Mouse (Mus musculus) stomach, embryonic 14.5 days (tissue): ENCODE data around the gene Ryr3. TPM values are rescaled to one million over a fixed set of nuclear protein-coding genes. Genes with fewer than 3 reads are reported as not detected.
"Not testable (repeated sequence)": the region's sequence is repeated elsewhere in the genome, so short reads cannot be mapped to it uniquely, and the experiment has no call there.

Experiments used
- ATAC-seq: fragments of 200-750 bp; cut with Nextera tagmentation; 2 replicates; pipeline ENCODE4 v1.8.0; 2017; ENCODE audit warnings: low read depth, moderate TSS enrichment; ENCODE audit not compliant: insufficient number of reproducible peaks, insufficient read depth, low FRiP score
- H3K27ac ChIP-seq: fragments of 300-500 bp; sonication (generic); 2 replicates; pipeline ENCODE4 v1.5.1; 2014; ENCODE audit warnings: mild to moderate bottlenecking, low read length, moderate library complexity, mixed read lengths
- H3K27me3 ChIP-seq: fragments of 300-500 bp; sonication (generic); 2 replicates; pipeline ENCODE4 v1.6.1; 2014; ENCODE audit warnings: low read length, control low read depth, mixed read lengths; ENCODE audit not compliant: control insufficient read depth, insufficient read depth
- H3K36me3 ChIP-seq: fragments of 300-500 bp; sonication (generic); 2 replicates; pipeline ENCODE4 v1.6.1; 2014; ENCODE audit warnings: mild to moderate bottlenecking, control low read depth, low read length, moderate library complexity, mixed read lengths; ENCODE audit not compliant: control insufficient read depth, insufficient read depth
- H3K4me1 ChIP-seq: fragments of 300-500 bp; sonication (generic); 2 replicates; pipeline ENCODE4 v1.6.1; 2014; ENCODE audit warnings: low read length, control low read depth, mixed read lengths; ENCODE audit not compliant: control insufficient read depth, insufficient read depth
- H3K4me2 ChIP-seq: fragments of 300-500 bp; sonication (generic); replicated peaks from 2 replicates; pipeline ENCODE4 v1.6.1; 2014; ENCODE audit warnings: low read depth, low read length, control low read depth
- H3K4me3 ChIP-seq: fragments of 300-500 bp; sonication (generic); 2 replicates; pipeline ENCODE4 v1.5.1; 2014; ENCODE audit warnings: low read depth, low read length, control low read depth
- H3K9ac ChIP-seq: fragments of 300-500 bp; sonication (generic); replicated peaks from 2 replicates; pipeline ENCODE4 v1.6.1; 2014; ENCODE audit warnings: low read depth, mild to moderate bottlenecking, control low read depth, low read length, moderate library complexity, mixed read lengths
- H3K9me3 ChIP-seq: fragments of 300-500 bp; sonication (generic); 2 replicates; pipeline ENCODE4 v1.6.1; 2016; ENCODE audit warnings: low read depth, low read length, control low read depth; ENCODE audit not compliant: control insufficient read depth
- WGBS: fragments of 180-500 bp; shearing (Covaris S2); extraction: QIAGEN DNeasy Blood & Tissue Kit; methylation state at CpG from one replicate; pipeline ENCODE4 v1.1.7; 2014; 5-methylcytosine and 5-hydroxymethylcytosine counted together
- polyA plus RNA-seq: library from polyadenylated mRNA; unstranded; fragments of >200 nt; fragmentation: Nextera tagmentation; extraction: Ambion mirVana; gene quantifications from 2 replicates; pipeline ENCODE4 v1.2.1, GENCODE M21; 2014

Ryr3 gene
- polyA plus RNA-seq, 1 experiment from 2014 or later: 10.8 TPM

DNA sequence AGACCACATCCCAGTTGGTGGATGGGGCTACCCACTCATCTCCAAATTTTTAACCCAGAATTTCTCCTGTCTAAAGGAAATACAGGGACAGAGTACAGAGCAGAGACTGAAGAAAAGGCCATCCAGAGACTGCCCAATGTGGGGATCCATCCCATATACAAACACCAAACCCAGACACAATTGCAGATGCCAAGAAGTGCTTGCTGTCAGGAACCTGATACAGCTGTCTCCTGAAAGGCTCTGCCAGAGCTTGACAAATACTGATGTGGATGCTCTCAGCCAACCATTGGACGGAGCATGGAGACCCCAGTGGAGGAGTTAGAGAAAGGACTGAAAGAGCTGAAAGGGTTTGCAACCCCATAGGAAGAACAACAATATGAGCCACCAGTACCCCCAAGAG lies 125.6 kb downstream of the Ryr3 start:
- H3K36me3 ChIP-seq, H3K4me1 ChIP-seq, H3K27me3 ChIP-seq, H3K27ac ChIP-seq, ATAC-seq, H3K9ac ChIP-seq, H3K4me3 ChIP-seq, H3K9me3 ChIP-seq, H3K4me2 ChIP-seq: not testable (repeated sequence)
- WGBS: 81% methylated on average over 1 of the region's 1 CpGs

DNA sequence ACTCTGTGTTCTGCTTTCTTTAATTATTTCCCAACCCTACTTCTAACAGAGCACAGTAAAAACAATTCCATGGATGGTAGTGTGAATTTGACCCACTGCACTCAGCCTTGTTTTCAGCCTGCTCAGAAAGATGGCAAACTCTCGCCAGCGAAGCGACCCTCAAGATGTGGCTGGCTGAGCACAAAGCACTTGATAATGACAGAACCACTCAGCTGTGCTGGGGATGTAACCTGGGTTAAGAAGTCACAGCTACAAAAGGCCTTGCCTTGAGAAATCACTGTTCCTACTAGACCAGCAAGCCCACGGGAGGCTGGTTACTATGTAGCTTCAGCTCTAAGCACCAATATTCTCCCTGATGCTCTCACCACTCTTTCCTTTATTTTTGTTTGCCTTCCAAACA lies 140.5 kb downstream of the Ryr3 start:
- H3K4me3 ChIP-seq: no peak overlapping the region
- ATAC-seq: no peak
- no peak overlapping the region for H3K9ac ChIP-seq
- no peak overlapping the region for H3K27ac ChIP-seq
- 84% methylated on average over 4 of the region's 4 CpGs for WGBS
- no peaks in the 10 kb centered on the region for H3K36me3 ChIP-seq
- H3K4me1 ChIP-seq: no peaks in the 10 kb centered on the region
- no peaks in the 10 kb centered on the region for H3K9me3 ChIP-seq
- no peak overlapping the region for H3K4me2 ChIP-seq
- H3K27me3 ChIP-seq: no peaks in the 10 kb centered on the region

DNA sequence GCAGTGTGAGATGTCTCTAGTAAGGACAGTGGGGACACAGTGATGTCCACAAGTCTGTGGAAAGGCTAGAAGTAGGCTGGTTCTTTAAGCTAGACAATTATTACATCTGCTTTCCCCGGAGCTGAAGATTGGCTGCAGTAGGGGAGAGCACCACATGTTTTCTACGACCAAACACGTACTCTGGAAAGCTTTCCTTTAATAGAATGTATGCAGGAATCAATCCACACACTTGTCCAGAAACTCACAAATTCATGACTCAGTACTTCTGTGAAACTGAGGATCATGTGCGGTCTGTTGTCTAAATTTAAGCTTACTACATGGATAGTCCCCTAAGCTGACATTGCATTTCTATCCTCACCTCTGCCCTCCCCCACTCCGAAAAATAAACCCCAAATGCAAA lies 157.5 kb downstream of the Ryr3 start:
- Histone ChIP-seq H3K36me3 (no peaks in the 10 kb centered on the region), H3K4me1 (no peaks in the 10 kb centered on the region), H3K4me3 (no peak overlapping the region), H3K4me2 (no peak overlapping the region), H3K27me3 (no peaks in the 10 kb centered on the region), H3K9me3 (no peaks in the 10 kb centered on the region), H3K27ac (no peak overlapping the region), H3K9ac (no peak overlapping the region)
- WGBS: 82% methylated on average over 5 of the region's 5 CpGs
- ATAC-seq: no peak

DNA sequence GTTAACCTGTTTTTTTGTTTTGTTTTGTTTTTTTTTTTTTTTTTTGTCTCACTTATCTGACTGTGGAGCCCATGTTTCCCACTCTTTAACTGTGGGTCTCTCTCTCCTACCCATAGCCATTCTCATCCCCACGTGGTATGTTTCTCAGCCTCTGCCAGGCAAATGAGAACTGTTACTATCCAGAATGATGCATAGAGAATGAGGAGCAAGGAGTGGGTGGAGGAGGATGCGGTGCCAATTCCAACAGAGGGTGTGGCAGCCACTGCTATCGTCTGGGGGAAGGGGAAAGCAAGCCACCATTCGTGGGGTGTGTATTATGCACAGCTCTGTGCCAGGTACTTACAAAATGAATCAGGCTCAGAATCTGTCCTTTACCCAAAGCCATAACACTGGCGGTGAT lies 158.0 kb downstream of the Ryr3 start:
- no peak overlapping the region for H3K4me2 ChIP-seq
- no peaks in the 10 kb centered on the region for H3K36me3 ChIP-seq
- 54% methylated on average over 5 of the region's 5 CpGs for WGBS
- no peak for ATAC-seq
- no peak overlapping the region for H3K9ac ChIP-seq
- no peaks in the 10 kb centered on the region for H3K27me3 ChIP-seq
- no peaks in the 10 kb centered on the region for H3K4me1 ChIP-seq
- no peaks in the 10 kb centered on the region for H3K9me3 ChIP-seq
- H3K4me3 ChIP-seq: no peak overlapping the region
- no peak overlapping the region for H3K27ac ChIP-seq

DNA sequence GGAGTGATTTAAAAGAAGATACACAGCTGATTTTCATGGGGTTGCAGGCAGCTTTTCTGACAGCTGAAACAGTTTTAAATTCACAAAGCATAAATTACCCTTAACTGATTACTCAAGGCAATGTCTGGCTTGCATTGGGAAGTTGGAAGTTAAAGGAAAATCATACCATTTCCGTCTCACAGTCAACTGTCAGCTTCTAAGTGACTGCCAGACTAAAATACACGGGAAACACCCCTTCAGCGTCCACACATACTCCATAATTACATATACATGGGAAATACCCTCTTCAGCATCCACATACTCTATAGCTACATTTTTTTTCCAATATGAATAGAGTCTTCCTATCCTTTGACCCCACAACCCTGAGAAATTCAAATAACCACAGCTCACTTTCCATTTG lies 158.8 kb downstream of the Ryr3 start:
- H3K4me2 ChIP-seq: no peak overlapping the region
- WGBS: 64% methylated on average over 3 of the region's 3 CpGs
- H3K4me3 ChIP-seq: no peak overlapping the region
- no peak for ATAC-seq
- H3K4me1 ChIP-seq: no peaks in the 10 kb centered on the region
- H3K27ac ChIP-seq: no peak overlapping the region
- H3K9ac ChIP-seq: no peak overlapping the region
- no peaks in the 10 kb centered on the region for H3K36me3 ChIP-seq
- H3K9me3 ChIP-seq: no peaks in the 10 kb centered on the region
- H3K27me3 ChIP-seq: no peaks in the 10 kb centered on the region

DNA sequence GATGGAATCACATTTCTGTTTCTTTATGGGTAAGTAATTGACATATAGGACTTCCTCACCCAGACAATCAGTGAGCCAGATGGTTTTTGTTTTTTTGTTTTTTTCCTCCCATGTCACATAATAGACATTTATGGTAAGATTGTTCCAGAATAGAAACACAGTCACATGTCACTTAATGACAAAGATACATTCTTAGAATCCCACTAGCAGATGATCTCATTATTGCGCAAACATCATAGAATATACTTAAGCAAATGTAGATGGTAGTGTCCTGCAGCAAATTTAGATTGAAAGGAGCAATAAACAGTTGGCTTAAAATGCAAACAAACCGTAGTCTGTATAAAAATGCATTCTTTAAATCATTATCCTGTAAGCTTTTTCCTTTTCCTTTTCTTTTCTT lies 161.3 kb downstream of the Ryr3 start:
- 82% methylated on average over 2 of the region's 2 CpGs for WGBS
- no peaks in the 10 kb centered on the region for H3K4me1 ChIP-seq
- H3K36me3 ChIP-seq: no peaks in the 10 kb centered on the region
- H3K4me2 ChIP-seq: no peak overlapping the region
- no peak for ATAC-seq
- no peaks in the 10 kb centered on the region for H3K27me3 ChIP-seq
- no peak overlapping the region for H3K9ac ChIP-seq
- H3K27ac ChIP-seq: no peak overlapping the region
- no peaks in the 10 kb centered on the region for H3K9me3 ChIP-seq
- H3K4me3 ChIP-seq: no peak overlapping the region

DNA sequence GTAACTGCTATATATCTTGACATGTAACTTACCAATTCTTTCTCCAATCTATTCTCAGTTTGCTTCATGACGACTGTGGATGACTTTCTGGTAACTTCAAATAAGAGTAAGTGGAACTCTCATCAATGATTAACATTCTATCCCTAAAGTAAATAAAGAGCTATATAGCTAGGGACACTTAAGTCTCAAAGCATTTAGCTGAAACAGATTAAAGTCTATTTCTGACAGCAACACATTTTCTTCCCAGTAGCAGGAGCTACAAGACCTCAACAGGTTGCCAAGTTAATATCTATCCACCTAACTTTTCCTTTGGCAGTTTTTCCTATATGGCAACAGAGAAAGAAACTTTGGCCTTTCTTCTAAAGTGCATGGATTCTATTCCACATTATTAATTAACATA lies 167.1 kb downstream of the Ryr3 start:
- 46% methylated on average over 1 of the region's 1 CpGs for WGBS
- no peaks in the 10 kb centered on the region for H3K36me3 ChIP-seq
- no peak overlapping the region for H3K27ac ChIP-seq
- no peaks in the 10 kb centered on the region for H3K27me3 ChIP-seq
- no peak overlapping the region for H3K4me3 ChIP-seq
- no peaks in the 10 kb centered on the region for H3K9me3 ChIP-seq
- no peak for ATAC-seq
- H3K4me1 ChIP-seq: no peaks in the 10 kb centered on the region
- no peak overlapping the region for H3K4me2 ChIP-seq
- no peak overlapping the region for H3K9ac ChIP-seq

DNA sequence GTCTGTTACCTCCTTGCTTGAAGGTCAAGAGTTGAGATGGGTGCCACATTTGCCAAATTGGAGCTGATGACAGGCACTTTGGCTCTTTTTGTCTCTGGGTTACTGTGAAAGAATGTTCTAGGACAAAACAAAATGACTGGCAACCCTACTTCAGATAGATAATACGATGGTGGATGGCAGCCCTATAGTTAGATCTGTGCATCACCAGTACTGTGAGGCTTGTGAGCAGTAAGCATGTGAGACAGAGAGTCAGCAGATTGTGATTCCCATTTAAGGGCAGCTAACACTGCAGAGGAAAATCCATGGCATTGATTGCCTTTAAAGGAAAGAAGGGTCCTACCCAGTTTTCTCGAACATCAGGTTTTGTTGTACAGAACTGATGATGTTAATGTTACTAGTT lies 180.3 kb downstream of the Ryr3 start:
- Histone ChIP-seq H3K27ac (no peak overlapping the region), H3K4me2 (no peak overlapping the region), H3K36me3 (no peaks in the 10 kb centered on the region), H3K27me3 (no peaks in the 10 kb centered on the region), H3K4me3 (no peak overlapping the region), H3K9ac (no peak overlapping the region), H3K4me1 (no peaks in the 10 kb centered on the region), H3K9me3 (no peaks in the 10 kb centered on the region)
- WGBS: 86% methylated on average over 2 of the region's 2 CpGs
- no peak for ATAC-seq

DNA sequence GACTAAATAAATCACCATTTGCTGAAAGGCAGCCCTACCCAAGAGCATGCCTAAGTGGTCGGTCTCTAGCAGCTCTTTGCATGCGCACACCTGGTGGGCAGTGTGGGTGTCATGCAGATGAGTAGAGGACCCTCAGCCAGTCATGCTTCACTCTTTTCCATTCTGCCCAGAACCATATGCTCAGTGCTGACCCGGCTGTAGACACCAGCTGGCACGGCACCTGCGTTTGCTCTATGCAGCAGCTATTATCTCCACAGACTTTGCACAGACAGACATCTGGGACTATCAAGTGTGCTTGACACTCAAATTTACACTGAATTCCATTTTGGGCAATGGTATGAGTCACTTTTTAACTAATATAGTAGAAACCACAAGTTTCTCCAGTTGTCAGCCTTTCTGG lies 186.2 kb downstream of the Ryr3 start:
- Histone ChIP-seq H3K27me3 (no peaks in the 10 kb centered on the region), H3K9me3 (no peaks in the 10 kb centered on the region), H3K27ac (no peak overlapping the region), H3K4me3 (no peak overlapping the region), H3K9ac (no peak overlapping the region), H3K4me2 (no peak overlapping the region), H3K36me3 (no peaks in the 10 kb centered on the region), H3K4me1 (no peaks in the 10 kb centered on the region)
- ATAC-seq: no peak
- WGBS: 65% methylated on average over 5 of the region's 5 CpGs
